Mouse (Mus musculus) ES-Bruce4 (cell line): ENCODE results near the gene Wdr44. TPM values are rescaled to one million over a fixed set of nuclear protein-coding genes. Genes with fewer than 3 reads are reported as not detected.
A peak's percentile ranks its signal among the peaks of the same experiment; 100 is the strongest.

Experiments used
- H3K27ac ChIP-seq: 2 replicates; pipeline ENCODE4 v1.5.1; 2012; ENCODE audit warnings: low read length, inconsistent platforms; ENCODE audit not compliant: insufficient read depth
- H3K27me3 ChIP-seq: 2 replicates; pipeline ENCODE4 v1.6.1; 2012; ENCODE audit warnings: mild to moderate bottlenecking, low read length, inconsistent platforms; ENCODE audit not compliant: control insufficient read depth, poor library complexity, insufficient read depth, severe bottlenecking
- H3K36me3 ChIP-seq: 2 replicates; pipeline ENCODE4 v1.6.1; 2012; ENCODE audit warnings: inconsistent platforms, mild to moderate bottlenecking, low read length, moderate library complexity; ENCODE audit not compliant: control insufficient read depth, poor library complexity, insufficient read depth, severe bottlenecking
- H3K4me1 ChIP-seq: one replicate; pipeline ENCODE4 v1.8.1; 2011; ENCODE audit warnings: low read length; ENCODE audit not compliant: control insufficient read depth, insufficient read depth
- H3K4me3 ChIP-seq: 2 replicates; pipeline ENCODE4 v1.5.1; 2011; ENCODE audit warnings: low read depth, mild to moderate bottlenecking, low read length
- H3K9ac ChIP-seq: 2 replicates; pipeline ENCODE4 v1.6.1; 2012; ENCODE audit warnings: low read depth, mild to moderate bottlenecking, inconsistent platforms; ENCODE audit not compliant: poor library complexity, severe bottlenecking
- H3K9me3 ChIP-seq: replicated peaks from 2 replicates; pipeline ENCODE4 v1.6.1; 2012; ENCODE audit warnings: mild to moderate bottlenecking, low read length, inconsistent platforms; ENCODE audit not compliant: control insufficient read depth, poor library complexity, insufficient read depth, severe bottlenecking
- CTCF ChIP-seq: IDR thresholded peaks from one replicate; pipeline ENCODE4 v1.8.1; 2011; ENCODE audit warnings: low read depth, low read length
- EP300 ChIP-seq: IDR thresholded peaks from 2 replicates; pipeline ENCODE4 v1.6.1; 2011; ENCODE audit warnings: low read depth, low read length; ENCODE audit not compliant: insufficient read depth
- POLR2A ChIP-seq: IDR thresholded peaks from one replicate; pipeline ENCODE4 v1.8.1; 2011; ENCODE audit warnings: low read length; ENCODE audit not compliant: insufficient read depth
- polyA plus RNA-seq: library from polyadenylated mRNA; stranded (reverse); fragments of >200 nt; gene quantifications from 2 replicates; pipeline ENCODE4 v1.2.4, GENCODE M21; 2011; ENCODE audit warnings: low read depth; ENCODE audit not compliant: missing spikeins, insufficient read depth, insufficient read length

The Wdr44 gene
- polyA plus RNA-seq = 12.1 and 12.2 TPM in 2 replicates

GRCm38 (mm10) chrX:23692722-23693442 is at the start of gene Wdr44:
TSS of gene Wdr44 (plus strand) at chrX:23693051.
- H3K27me3 ChIP-seq = no peaks in the 10 kb centered on the region
- no peaks in the 10 kb centered on the region for H3K9me3 ChIP-seq
- no peak for TF ChIP-seq POLR2A
- H3K4me1 ChIP-seq = no peaks in the 10 kb centered on the region
- peak within 1 kb of the TSS; percentile 87 for H3K9ac ChIP-seq
- peak within 1 kb of the TSS; percentile 94 for H3K27ac ChIP-seq
- H3K36me3 ChIP-seq = no peaks in the 10 kb centered on the region
- peak within 1 kb of the TSS; percentile 99 for H3K4me3 ChIP-seq

GRCm38 (mm10) chrX:23648371-23648770 is 44.5 kb upstream of the Wdr44 start:
- Histone ChIP-seq H3K27me3 (no peaks in the 10 kb centered on the region), H3K36me3 (no peaks in the 10 kb centered on the region), H3K27ac (no peak overlapping the region), H3K9ac (no peak overlapping the region), H3K4me3 (no peak overlapping the region), H3K9me3 (no peaks in the 10 kb centered on the region), H3K4me1 (no peaks in the 10 kb centered on the region)
- TF ChIP-seq POLR2A = no peak
- TF ChIP-seq CTCF = no peak
- no peak for TF ChIP-seq EP300

DNA sequence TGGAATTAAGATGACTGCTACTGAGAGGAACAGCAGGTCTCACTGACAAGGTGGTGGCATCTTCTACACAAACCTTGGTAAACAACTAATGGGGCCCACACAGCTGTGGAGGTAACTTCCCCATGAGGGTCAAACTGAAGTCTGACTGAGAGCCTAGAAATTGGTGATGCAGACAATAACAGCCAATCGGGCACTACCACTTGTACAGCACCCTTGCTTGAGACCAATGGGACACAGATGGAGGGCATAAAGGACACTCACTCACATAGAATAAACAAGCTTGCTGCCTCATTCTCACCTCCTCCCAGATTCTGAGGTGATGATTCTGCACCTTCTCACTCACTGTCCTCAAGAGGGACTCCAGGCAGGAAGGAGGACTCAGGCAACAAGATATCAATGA is 30.6 kb upstream of the Wdr44 start:
- Histone ChIP-seq H3K27me3 (no peaks in the 10 kb centered on the region), H3K4me3 (no peak overlapping the region), H3K4me1 (no peaks in the 10 kb centered on the region), H3K36me3 (no peaks in the 10 kb centered on the region), H3K9me3 (no peaks in the 10 kb centered on the region), H3K27ac (no peak overlapping the region), H3K9ac (no peak overlapping the region)
- TF ChIP-seq CTCF (no peak), POLR2A (no peak), EP300 (no peak)

- TF ChIP-seq POLR2A = no peak
- no peak for TF ChIP-seq CTCF
- TF ChIP-seq EP300 = no peak
- Histone ChIP-seq H3K36me3 (no peaks in the 10 kb centered on the region), H3K27me3 (no peaks in the 10 kb centered on the region), H3K9ac (no peak overlapping the region), H3K4me1 (no peaks in the 10 kb centered on the region), H3K4me3 (no peak overlapping the region), H3K9me3 (no peaks in the 10 kb centered on the region), H3K27ac (no peak overlapping the region)
Observed at GRCm38 (mm10) chrX:23673193-23673592, 19.7 kb upstream of the Wdr44 start.

GRCm38 (mm10) chrX:23675450-23675849 is 17.4 kb upstream of the Wdr44 start:
- Histone ChIP-seq H3K4me3 (no peak overlapping the region), H3K9me3 (no peaks in the 10 kb centered on the region), H3K27ac (no peak overlapping the region), H3K9ac (no peak overlapping the region), H3K4me1 (no peaks in the 10 kb centered on the region), H3K36me3 (no peaks in the 10 kb centered on the region), H3K27me3 (no peaks in the 10 kb centered on the region)
- TF ChIP-seq CTCF = no peak
- no peak for TF ChIP-seq POLR2A
- TF ChIP-seq EP300 = no peak

DNA sequence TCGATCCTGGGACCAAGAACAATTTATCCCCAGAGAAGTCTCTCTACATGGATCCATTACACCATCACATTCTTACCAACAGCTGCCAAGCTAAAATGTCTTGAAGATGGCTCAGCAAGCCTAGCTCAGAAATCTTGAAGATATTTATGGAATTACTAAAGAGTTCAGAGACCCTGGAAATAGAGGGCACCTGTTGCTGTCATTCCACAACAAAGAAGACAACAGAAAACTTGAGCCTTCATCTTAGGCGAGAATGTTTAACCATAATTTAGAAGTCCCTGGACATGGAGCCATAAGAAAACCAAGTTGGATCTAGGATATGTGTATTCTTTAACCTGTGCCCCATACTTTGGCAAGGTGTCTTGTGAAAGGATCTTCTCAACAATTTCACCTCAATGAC is 16.3 kb upstream of the Wdr44 start:
- Histone ChIP-seq H3K9me3 (no peaks in the 10 kb centered on the region), H3K4me3 (no peak overlapping the region), H3K36me3 (no peaks in the 10 kb centered on the region), H3K27ac (no peak overlapping the region), H3K4me1 (no peaks in the 10 kb centered on the region), H3K9ac (no peak overlapping the region), H3K27me3 (no peaks in the 10 kb centered on the region)
- TF ChIP-seq POLR2A (no peak), CTCF (no peak), EP300 (no peak)
